In genomic region chr15:78796196-78797059, GRCm38 (mm10) we compare ENCODE assay signal across 11 mouse cellular contexts. TPM values are rescaled to one million over a fixed set of nuclear protein-coding genes. Genes with fewer than 3 reads are reported as not detected.
DNase-seq lines count a peak whose midpoint lies in the region; ATAC-seq lines count a peak whose summit lies in the region.
"Had no signal": no experiment of that assay in that cellular context is flagged by ENCODE, and none has a peak within 500 bp of the region (broad histone marks: within the 10 kb centered on the region; RNA-seq: fewer than 3 reads in every experiment).

No protein-coding gene starts in this region.

- no peaks in the 10 kb centered on the region for H3K9me3 ChIP-seq in stomach, embryonic 16.5 days (replicated peaks; ENCODE audit: control insufficient read depth, low read length)
- H3K9me3 ChIP-seq in forebrain, embryonic 11.5 days (ENCODE audit: control insufficient read depth, low read length), result no peaks in the 10 kb centered on the region

- H3K4me1 ChIP-seq in stomach, embryonic 16.5 days (ENCODE audit: control insufficient read depth, insufficient read depth, low read length), result peaks cover 21% of the 10 kb centered on the region
- H3K4me1 ChIP-seq in forebrain, embryonic 11.5 days (replicated peaks; ENCODE audit: control insufficient read depth, insufficient read depth, low read length), result peaks cover 7% of the 10 kb centered on the region; the same call in 1 of the 2 replicates

- H3K36me3 ChIP-seq in stomach, embryonic 16.5 days (ENCODE audit: control insufficient read depth, insufficient read depth, low read length), result 0 out of 2 replicates have a peak, but pooled peaks cover 4% of the 10 kb centered on the region
- no peaks in the 10 kb centered on the region for H3K36me3 ChIP-seq in forebrain, embryonic 11.5 days (ENCODE audit: control insufficient read depth, insufficient read depth, low read length)

- no peaks in the 10 kb centered on the region for H3K27me3 ChIP-seq in stomach, embryonic 16.5 days (ENCODE audit: control insufficient read depth, insufficient read depth, low read length)
- peaks cover 7% of the 10 kb centered on the region for H3K27me3 ChIP-seq in forebrain, embryonic 11.5 days (ENCODE audit: control insufficient read depth, insufficient read depth, low read length)

- no peak overlapping the region for H3K4me2 ChIP-seq in stomach, embryonic 16.5 days (ENCODE audit: low read depth, low read length)
- H3K4me2 ChIP-seq in forebrain, embryonic 11.5 days (ENCODE audit: low read depth, low read length, severe bottlenecking), result no peak overlapping the region

- 42% methylated on average over 25 of the region's 25 CpGs for WGBS in stomach, embryonic 16.5 days
- 50% methylated on average over 25 of the region's 25 CpGs for WGBS in forebrain, embryonic 11.5 days

- H3K4me3 ChIP-seq in stomach, embryonic 16.5 days (replicated peaks; ENCODE audit: low read length), result no peak overlapping the region
- no peak overlapping the region for H3K4me3 ChIP-seq in forebrain, embryonic 11.5 days (ENCODE audit: low read depth, low read length)
- H3K4me3 ChIP-seq: erythroblast, embryonic 14.5 days had no signal

- no peak overlapping the region for H3K27ac ChIP-seq in stomach, embryonic 16.5 days (ENCODE audit: low read length)
- H3K27ac ChIP-seq in forebrain, embryonic 11.5 days (ENCODE audit: low read depth, low read length), result no peak overlapping the region

- H3K9ac ChIP-seq in stomach, embryonic 16.5 days (ENCODE audit: low read length), result no peak overlapping the region
- H3K9ac ChIP-seq in forebrain, embryonic 11.5 days (ENCODE audit: low read length), result no peak overlapping the region

- DNase-seq in cerebellum, postnatal 10 days, result peak; percentile 89 to 92
- no peak for DNase-seq in cerebellum, adult 11 months
- DNase-seq in retina, postnatal 1 day, result peak; percentile 57
- DNase-seq in retina, embryonic 14.5 days (ENCODE audit: low spot score), result no peak
- peak; percentile 74 for DNase-seq in kidney, adult 18-20 months
- DNase-seq in right cerebral cortex, adult 2 months (ENCODE audit: low spot score in 2 of 2), result no peak
- no peak for DNase-seq in forebrain, embryonic 11.5 days (ENCODE audit: low spot score)
- DNase-seq: layer of hippocampus, postnatal 36 days had no signal

- peak; percentile 33; the same call in 1 of the 2 replicates for ATAC-seq in stomach, embryonic 16.5 days (ENCODE audit: insufficient read depth, low FRiP score)
- ATAC-seq in forebrain, embryonic 11.5 days (replicated peaks; ENCODE audit: low FRiP score), result no peak

RNA-seq across cellular contexts. Expression of gene Card10, which starts 6.4 kb away (rescaled TPM):
- 4.0 and 4.4 TPM in 2 replicates for polyA plus RNA-seq in stomach, embryonic 16.5 days (2015; fragmentation: Nextera tagmentation; extraction: Ambion mirVana)
- polyA plus RNA-seq in forebrain, embryonic 11.5 days (2014; fragmentation: Nextera tagmentation; extraction: Ambion mirVana), result 2.3 and 2.7 TPM in 2 replicates

RNA-seq across cellular contexts. Expression of gene Mfng, which starts 23.2 kb away (rescaled TPM):
- 18.5 and 18.7 TPM in 2 replicates for polyA plus RNA-seq in stomach, embryonic 16.5 days (2015; fragmentation: Nextera tagmentation; extraction: Ambion mirVana)
- 108 and 113 TPM in 2 replicates for polyA plus RNA-seq in forebrain, embryonic 11.5 days (2014; fragmentation: Nextera tagmentation; extraction: Ambion mirVana)

RNA-seq across cellular contexts. Expression of gene Cdc42ep1, which starts 46.0 kb away (rescaled TPM):
- polyA plus RNA-seq in stomach, embryonic 16.5 days (2015; fragmentation: Nextera tagmentation; extraction: Ambion mirVana), result 47.9 and 52.2 TPM in 2 replicates
- polyA plus RNA-seq in forebrain, embryonic 11.5 days (2014; fragmentation: Nextera tagmentation; extraction: Ambion mirVana), result 9.6 and 10.4 TPM in 2 replicates

RNA-seq across cellular contexts. Expression of gene Lgals2, which starts 58.9 kb away (rescaled TPM):
- polyA plus RNA-seq in stomach, embryonic 16.5 days (2015; fragmentation: Nextera tagmentation; extraction: Ambion mirVana), result 86.6 and 122 TPM in 2 replicates
- not detected in 2 replicates for polyA plus RNA-seq in forebrain, embryonic 11.5 days (2014; fragmentation: Nextera tagmentation; extraction: Ambion mirVana)
- polyA plus RNA-seq: erythroblast, embryonic 14.5 days; neural tube, embryonic 14.5 days had no signal

Comparison
In these comparisons a context has a peak if more than half of its experiments do, and no peak if none do; other contexts are left out.
1. DNase-seq: peak in cerebellum, postnatal 10 days (2 of 2), retina, postnatal 1 day (single experiment) and kidney, adult 18-20 months (single experiment); none in cerebellum, adult 11 months (single experiment), retina, embryonic 14.5 days (single experiment), right cerebral cortex, adult 2 months (0 of 2) and forebrain, embryonic 11.5 days (single experiment).